Mouse (Mus musculus): ENCODE measurements around the gene Klra9.
"Not testable (repeated sequence)": the region's sequence is repeated elsewhere in the genome, so short reads cannot be mapped to it uniquely, and the experiment has no call there.

The Klra9 gene

GRCm38 (mm10) chr6:130193012-130193411 is at the start of gene Klra9:
Gene Klra9, minus strand, starts transcription at chr6:130193112.
- DNase-seq, result not testable (repeated sequence)

GRCm38 (mm10) chr6:130237536-130237935 is 44.6 kb upstream of the Klra9 start:
- DNase-seq, result no peak

- DNase-seq, result no peak
Measured at GRCm38 (mm10) chr6:130236635-130237034, 43.7 kb upstream of the Klra9 start.

- DNase-seq, result no peak
Measured at GRCm38 (mm10) chr6:130233222-130233621, 40.3 kb upstream of the Klra9 start, which contains the start of gene Klra7. Gene Klra7, minus strand, starts transcription at chr6:130233322.

GRCm38 (mm10) chr6:130197453-130197852 is 4.5 kb upstream of the Klra9 start:
- not testable (repeated sequence) for DNase-seq

- not testable (repeated sequence) for DNase-seq
Measured at GRCm38 (mm10) chr6:130129798-130130197, 63.1 kb downstream of the Klra9 start, which contains the start of gene Klra8. Gene Klra8, minus strand, starts transcription at chr6:130129898.
